8 mouse cellular contexts compared by ENCODE assay signal in genomic region chr2:85136089-85136488, GRCm38 (mm10). TPM values are rescaled to one million over a fixed set of nuclear protein-coding genes. Genes with fewer than 3 reads are reported as not detected.
DNase-seq lines count a peak whose midpoint lies in the region; ATAC-seq lines count a peak whose summit lies in the region.

TSS of gene Aplnr (plus strand) at chr2:85136225.

- peak; percentile 15 for DNase-seq in retina, embryonic 14.5 days (ENCODE audit: low spot score)
- no peak for DNase-seq in retina, postnatal 1 day
- DNase-seq in kidney, postnatal 4 days, result peak; percentile 51 to 62
- no peak for DNase-seq in thymus, postnatal 4 days
- DNase-seq in cerebellum, adult 9-10 months, result no peak
- DNase-seq in left cerebral cortex, adult 9 months (ENCODE audit: low spot score in 2 of 2), result no peak

- H3K4me2 ChIP-seq in heart, embryonic 13.5 days, result peak within 1 kb of the TSS; percentile 8; the same call in 1 of the 2 replicates
- no peak within 1 kb of the TSS for H3K4me2 ChIP-seq in midbrain, embryonic 15.5 days

- peak within 1 kb of the TSS; percentile 33 for H3K4me3 ChIP-seq in heart, embryonic 13.5 days
- H3K4me3 ChIP-seq in midbrain, embryonic 15.5 days, result no peak within 1 kb of the TSS

- WGBS in heart, embryonic 13.5 days, result 20% methylated on average over 4 of the region's 4 CpGs
- WGBS in midbrain, embryonic 15.5 days, result 2% methylated on average over 4 of the region's 4 CpGs

- peak within 1 kb of the TSS; percentile 33; the same call in 1 of the 2 replicates for H3K9ac ChIP-seq in heart, embryonic 13.5 days
- no peak within 1 kb of the TSS for H3K9ac ChIP-seq in midbrain, embryonic 15.5 days

- no peaks in the 10 kb centered on the region for H3K9me3 ChIP-seq in heart, embryonic 13.5 days
- no peaks in the 10 kb centered on the region for H3K9me3 ChIP-seq in midbrain, embryonic 15.5 days

- H3K4me1 ChIP-seq in heart, embryonic 13.5 days, result peaks cover 40% of the 10 kb centered on the region
- H3K4me1 ChIP-seq in midbrain, embryonic 15.5 days, result 0 out of 2 replicates have a peak, but pooled peaks cover 2% of the 10 kb centered on the region

- no peak for ATAC-seq in heart, embryonic 13.5 days (ENCODE audit: extremely low read depth, insufficient number of reproducible peaks, low FRiP score, low TSS enrichment)
- ATAC-seq in midbrain, embryonic 15.5 days (replicated peaks), result 0 out of 2 replicates have a peak, but pooled peaks have one; percentile 41

- peaks cover 25% of the 10 kb centered on the region for H3K27me3 ChIP-seq in heart, embryonic 13.5 days (replicated peaks)
- H3K27me3 ChIP-seq in midbrain, embryonic 15.5 days (replicated peaks), result no peaks in the 10 kb centered on the region

- H3K36me3 ChIP-seq in heart, embryonic 13.5 days, result no peaks in the 10 kb centered on the region
- H3K36me3 ChIP-seq in midbrain, embryonic 15.5 days (replicated peaks), result no peaks in the 10 kb centered on the region

- H3K27ac ChIP-seq in heart, embryonic 13.5 days (replicated peaks), result no peak within 1 kb of the TSS
- no peak within 1 kb of the TSS for H3K27ac ChIP-seq in midbrain, embryonic 15.5 days

RNA-seq across cellular contexts. Expression of gene Aplnr, which starts in this region (rescaled TPM):
- 22.3 and 27.8 TPM in 2 replicates for polyA plus RNA-seq in heart, embryonic 13.5 days (2015; fragmentation: Nextera tagmentation; extraction: Ambion mirVana)
- 30.6 TPM in 2 replicates for polyA plus RNA-seq in midbrain, embryonic 15.5 days (2015; fragmentation: Nextera tagmentation; extraction: Ambion mirVana)

Comparison
In these comparisons a context has a peak if more than half of its experiments do, and no peak if none do; other contexts are left out.
1. DNase-seq: peak in retina, embryonic 14.5 days (single experiment) and kidney, postnatal 4 days (2 of 2); none in retina, postnatal 1 day (single experiment), thymus, postnatal 4 days (single experiment), cerebellum, adult 9-10 months (single experiment) and left cerebral cortex, adult 9 months (0 of 2).